Mouse (Mus musculus) urinary bladder, postnatal 36 days (tissue): ENCODE measurements around the gene Cstf1.

ENCODE experiments used
- DNase-seq, 2 experiments: peaks; one replicate each; pipeline ENCODE4 v3.0.0; 2022; ENCODE audit warnings: low spot score in 2 of 2, mixed read lengths in 1 of 2

The Cstf1 gene

GRCm38 (mm10) chr2:172416218-172416617 lies 45.7 kb downstream of the Cstf1 start:
- DNase-seq, result no peak

GRCm38 (mm10) chr2:172416876-172417275 lies 46.4 kb downstream of the Cstf1 start:
- DNase-seq, result no peak

DNA sequence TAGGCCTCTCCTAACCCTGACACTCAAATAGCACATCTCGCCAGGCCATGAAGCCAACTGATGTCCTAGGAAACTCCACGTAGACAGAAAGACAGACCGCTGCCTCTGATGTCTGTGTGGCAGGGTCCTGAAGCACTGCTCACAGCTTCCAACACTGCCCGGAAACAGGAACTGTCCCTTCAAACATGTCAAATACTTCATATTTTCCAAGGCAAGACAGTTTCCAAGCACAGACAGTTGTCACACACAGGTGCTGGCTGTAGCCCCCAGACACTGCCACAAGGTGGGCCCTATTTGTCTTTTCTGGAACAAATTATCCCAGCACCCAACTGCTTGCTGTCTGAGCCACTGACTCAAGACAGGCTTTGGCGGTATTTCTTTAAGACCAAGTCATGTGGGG lies 47.7 kb downstream of the Cstf1 start:
- DNase-seq, result no peak

DNA sequence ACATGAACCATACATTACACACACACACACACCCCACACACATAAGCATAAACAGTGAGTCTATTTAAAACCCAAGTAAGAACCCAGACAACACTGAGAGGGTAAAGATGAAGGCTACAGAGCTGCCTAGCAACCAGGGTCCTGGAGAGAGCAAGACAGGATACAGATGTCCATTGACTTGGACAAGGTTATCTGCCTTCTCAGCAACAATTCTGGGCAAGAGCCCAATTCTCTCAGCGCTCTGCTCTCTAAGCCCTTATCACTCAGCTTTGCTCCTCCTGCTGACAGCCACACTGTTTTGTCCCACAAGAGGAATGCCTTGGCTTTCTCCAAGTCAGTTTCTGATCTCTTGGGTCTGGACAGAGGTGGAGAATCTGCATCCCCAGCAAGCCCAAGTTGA lies 60.1 kb downstream of the Cstf1 start:
- no peak for DNase-seq
